Mouse (Mus musculus) ovary, postnatal 10 days (tissue): ENCODE measurements around the gene Nes.

ENCODE experiments used
- DNase-seq: peaks from one replicate; pipeline ENCODE4 v3.0.0; 2022; ENCODE audit warnings: low spot score

The Nes gene

DNA sequence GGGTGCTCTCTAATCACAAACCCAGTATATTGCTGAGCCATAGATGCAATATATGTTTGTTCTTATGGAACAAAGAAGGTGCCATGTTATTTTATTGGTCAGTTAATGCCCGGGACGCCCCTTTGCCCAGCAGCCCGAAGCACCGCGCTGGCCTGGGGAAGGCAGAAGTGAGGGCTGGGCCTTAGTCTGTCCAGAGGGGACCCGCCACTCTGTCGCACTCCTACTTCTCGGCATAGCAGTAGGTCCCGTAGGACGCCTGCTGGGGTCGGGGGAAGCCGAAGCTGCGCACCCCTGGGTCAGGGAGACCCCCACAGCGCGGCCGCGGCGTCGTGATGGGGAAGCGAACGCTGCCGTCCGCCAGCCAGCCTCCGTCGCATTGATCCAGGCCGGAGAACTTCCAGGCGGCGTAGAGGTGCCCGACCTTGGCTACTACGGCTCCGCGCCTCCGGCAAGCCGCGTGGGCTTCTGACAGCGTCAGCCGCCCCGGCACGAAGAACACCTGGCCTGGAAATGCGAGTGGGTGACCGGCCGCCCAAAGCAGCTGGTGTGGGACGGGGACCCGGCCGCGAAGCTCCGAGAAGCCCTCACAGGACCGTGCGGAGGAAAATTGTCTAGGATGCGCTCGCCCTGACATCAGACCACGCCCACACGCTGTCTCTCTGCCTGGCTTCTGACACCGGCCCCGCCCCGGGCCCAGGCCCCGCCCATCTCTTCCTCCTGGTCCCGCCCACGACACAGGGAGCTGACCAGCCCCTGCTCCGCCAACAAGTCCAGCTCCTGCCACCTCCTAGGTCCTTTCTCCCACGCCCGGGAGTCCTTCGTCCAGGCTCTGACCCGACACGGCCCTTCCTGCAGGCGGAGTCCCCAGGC, 51.7 kb downstream of the Nes start:
- DNase-seq = peak; percentile 56

DNA sequence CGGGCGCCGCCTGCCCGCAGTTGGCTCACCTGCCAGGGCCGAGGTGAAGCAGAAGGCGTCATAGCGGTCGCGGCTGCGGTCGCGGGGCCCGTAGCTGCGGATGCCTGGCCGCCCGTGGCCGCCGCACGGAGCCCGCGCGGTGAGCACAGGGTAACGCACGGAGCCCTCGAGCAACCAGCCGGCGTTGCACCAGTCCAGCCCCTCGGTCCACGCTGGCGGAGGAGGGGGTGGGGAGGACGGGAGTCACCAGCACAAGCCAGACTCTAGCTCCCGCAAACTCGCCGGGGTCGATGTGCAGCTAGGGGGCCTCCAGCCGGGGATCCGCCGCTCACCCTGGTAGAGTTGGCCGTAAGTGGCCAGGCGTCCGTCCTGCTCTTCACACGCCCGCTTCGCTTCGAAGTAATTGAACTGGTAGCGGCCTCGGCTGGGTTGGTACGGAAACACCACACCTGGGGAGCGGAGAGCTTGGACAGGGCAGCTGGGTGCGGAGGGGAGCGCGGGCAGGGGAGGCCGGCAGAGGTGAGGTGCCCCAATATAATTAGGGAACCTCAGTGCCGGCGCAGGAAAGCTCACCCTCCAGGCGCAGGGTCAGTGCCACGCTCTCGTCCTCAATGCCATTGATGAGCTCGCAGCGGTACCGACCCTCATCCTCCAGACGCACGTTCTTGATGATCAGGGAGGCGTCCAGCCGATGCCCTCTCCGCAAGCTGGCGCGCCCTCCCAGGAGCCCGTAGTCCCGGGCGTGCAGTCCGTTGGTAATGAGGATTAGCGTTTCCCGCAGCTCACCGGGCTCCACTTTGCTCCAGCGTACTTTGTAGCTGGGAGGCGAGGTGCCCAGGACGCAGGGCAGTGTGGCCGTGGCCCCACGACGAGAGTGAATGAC, 52.6 kb downstream of the Nes start:
- DNase-seq = no peak

DNA sequence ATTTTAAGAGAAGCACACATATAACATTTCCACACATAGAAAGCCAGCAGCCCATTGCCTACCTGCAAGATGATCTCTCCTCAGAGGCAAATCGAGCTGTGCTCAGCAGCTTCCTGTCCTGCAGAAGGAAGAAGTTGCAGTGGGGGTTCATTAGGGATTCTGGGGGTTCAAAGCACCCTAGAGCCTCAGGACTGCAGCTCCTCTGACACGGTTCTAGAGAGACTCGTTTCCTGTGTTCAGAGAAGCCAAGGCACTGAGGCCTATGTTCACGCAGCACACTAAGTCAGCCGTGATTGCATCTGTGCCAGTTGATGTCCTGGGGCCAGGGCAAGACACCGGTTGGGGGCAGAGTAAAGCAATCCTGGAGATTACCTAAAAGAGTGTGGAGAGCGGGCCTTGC, 55.9 kb downstream of the Nes start:
- no peak for DNase-seq

DNA sequence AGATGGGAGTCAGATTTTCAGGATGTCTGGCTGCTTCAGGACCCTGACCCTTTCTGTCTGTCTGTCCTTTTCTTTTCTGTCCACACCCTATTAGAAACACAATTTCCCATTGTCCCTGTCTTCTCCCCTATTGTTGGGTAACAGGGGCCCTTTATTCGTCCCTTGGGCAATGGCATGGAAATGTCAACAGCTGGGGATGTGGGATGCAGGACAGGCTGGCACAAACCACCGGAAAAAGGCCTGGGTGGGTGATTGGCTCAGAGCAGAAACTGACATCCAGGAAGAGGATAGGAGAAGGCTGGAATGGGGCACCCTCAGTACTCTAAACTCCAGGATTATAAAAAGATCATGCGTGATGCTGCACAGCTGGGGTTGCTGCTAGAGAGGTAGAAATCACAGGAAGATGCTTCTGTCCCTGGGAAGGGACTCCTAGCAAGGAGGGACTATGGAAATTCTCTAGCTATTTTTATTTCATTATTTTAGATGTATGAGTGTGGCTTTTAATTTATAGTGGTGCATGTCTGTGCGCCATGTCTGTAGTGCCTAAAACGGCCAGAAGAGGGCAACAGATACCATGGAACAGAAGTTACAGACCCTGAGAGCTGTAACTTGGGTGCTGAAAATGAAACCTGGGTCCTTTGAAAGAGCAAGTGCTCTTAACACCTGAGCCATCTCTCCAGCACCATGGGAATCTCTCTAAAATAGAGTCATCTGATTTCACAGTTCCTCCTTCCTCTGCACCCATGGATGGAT, 56.7 kb downstream of the Nes start, which contains the start of gene Hapln2:
Hapln2 (minus strand) TSS at position 150 of the 753 bp plus-strand sequence.
- DNase-seq = no peak
